Mouse (Mus musculus): ENCODE results near the gene Cers4.

Cers4 gene

DNA sequence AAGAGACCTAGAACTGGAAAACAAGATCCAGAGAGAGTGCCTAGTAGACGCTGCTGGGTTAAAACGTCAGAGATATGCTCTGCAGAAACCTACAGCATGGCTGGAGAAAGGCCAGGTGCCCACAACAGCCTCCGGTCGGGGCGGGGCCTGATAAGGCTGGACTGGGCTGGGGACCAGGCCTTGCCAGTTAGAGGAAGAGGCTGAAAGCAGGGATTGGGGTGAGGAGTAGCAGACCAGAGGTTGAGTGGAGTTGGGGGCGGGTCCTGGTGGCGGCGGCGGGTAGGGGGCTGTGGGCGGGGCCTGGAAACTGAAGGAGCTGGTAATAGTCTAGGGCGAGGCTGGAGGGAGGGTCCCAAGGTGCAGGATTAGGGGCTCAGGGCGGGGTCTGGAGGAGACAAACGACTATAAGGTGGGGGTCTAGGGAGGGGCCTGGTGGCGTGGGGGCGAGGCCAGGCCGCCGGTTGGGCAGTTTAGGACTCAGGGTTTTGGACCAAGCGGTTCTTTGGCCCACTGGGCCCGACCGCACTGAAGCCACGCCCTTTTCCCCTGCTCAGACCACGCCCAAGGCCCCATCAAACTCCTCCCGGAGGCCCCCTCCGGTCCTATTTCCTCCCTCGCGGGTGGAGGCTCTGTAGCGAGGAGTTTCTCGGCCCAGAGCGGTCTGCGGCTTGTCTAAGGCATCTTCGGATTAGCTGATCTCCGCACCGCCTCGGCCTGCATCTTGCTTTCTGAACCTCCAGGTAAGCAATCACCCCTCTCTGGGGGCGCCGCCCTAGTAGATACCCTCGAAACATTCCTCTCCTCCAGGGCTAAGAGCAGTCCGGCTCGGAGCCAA is at the start of gene Cers4:
Gene Cers4, plus strand, starts transcription at position 176 of the 835 bp plus-strand sequence.
- POLR2A ChIA-PET: interaction anchor here in 3 of 4 experiments (0.6 to 3.8 kb wide), 15 partner anchors 10 to 989 kb away, joined by 3 to 20 read pairs (median 3); partner anchors contain the start of genes Gm49320 (in 1 of the 3) and Map2k7 (in 1 of the 3)
- CTCF ChIA-PET: no interaction called here

- ChIA-PET POLR2A (no interaction called here), CTCF (no interaction called here)
Observed at GRCm38 (mm10) chr8:4458165-4458564, 34.7 kb upstream of the Cers4 start.

DNA sequence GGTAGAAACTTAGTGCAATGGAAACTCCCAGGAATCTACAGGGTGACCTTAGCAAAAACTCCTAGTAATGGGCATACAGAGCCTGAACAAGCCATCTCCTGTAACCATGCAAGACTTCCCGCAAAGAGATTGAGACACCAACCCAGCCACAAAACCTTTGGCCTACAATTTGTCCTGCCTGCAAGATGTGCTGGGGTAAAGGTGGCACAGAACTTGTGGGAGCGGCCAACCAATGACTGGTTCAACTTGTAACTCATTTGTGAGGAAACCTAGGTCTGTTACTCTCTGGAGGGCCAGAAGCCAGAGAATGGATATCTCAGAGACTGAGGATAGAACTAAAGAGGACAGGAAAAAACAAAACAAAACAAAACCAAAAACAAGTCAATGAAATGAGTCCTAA is 29.8 kb upstream of the Cers4 start:
- ChIA-PET POLR2A (no interaction called here), CTCF (no interaction called here)

GRCm38 (mm10) chr8:4474419-4475187 is 18.2 kb upstream of the Cers4 start:
- CTCF ChIA-PET: no interaction called here
- POLR2A ChIA-PET: no interaction called here

- CTCF ChIA-PET: interaction anchor here in 1 of 4 experiments (0.6 kb wide), 1 partner anchor 1001 kb away, joined by 3 read pairs; no protein-coding TSS in a partner anchor
- POLR2A ChIA-PET: interaction anchor here in 2 of 4 experiments (1.5 to 4.5 kb wide), 6 partner anchors 9 to 123 kb away, joined by 3 to 20 read pairs (median 4); partner anchors contain the start of gene Cers4 (in 2 of the 2)
Observed at GRCm38 (mm10) chr8:4481154-4481553, 11.7 kb upstream of the Cers4 start.

GRCm38 (mm10) chr8:4481586-4481985 is 11.2 kb upstream of the Cers4 start:
- CTCF ChIA-PET: no interaction called here
- POLR2A ChIA-PET: interaction anchor here in 3 of 4 experiments (0.6 to 4.5 kb wide), 7 partner anchors 9 to 313 kb away, joined by 3 to 20 read pairs (median 3); partner anchors contain the start of gene Cers4 (in 2 of the 3)

DNA sequence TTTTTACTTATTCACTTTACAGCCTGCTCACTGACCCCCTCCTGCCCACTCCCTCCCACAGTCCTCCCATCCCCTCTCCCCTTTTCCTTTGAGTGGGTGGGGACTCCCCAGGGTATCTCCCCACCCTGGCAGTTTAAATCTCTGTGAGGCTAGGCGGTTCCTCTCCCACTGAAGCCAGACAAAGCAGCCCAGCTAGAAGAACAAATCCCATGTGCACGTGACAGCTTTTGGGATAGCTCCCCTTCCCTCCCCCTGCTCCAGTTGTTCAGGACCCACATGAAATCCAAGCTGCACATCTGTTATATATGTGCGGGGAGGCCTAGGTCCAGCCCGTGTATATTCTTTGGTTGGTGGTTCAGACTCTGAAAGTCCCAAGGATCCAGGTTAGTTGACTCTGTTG is 10.3 kb upstream of the Cers4 start:
- POLR2A ChIA-PET: interaction anchor here in 3 of 4 experiments (0.6 to 4.5 kb wide), 7 partner anchors 10 to 314 kb away, joined by 3 to 20 read pairs (median 3); partner anchors contain the start of gene Cers4 (in 2 of the 3)

DNA sequence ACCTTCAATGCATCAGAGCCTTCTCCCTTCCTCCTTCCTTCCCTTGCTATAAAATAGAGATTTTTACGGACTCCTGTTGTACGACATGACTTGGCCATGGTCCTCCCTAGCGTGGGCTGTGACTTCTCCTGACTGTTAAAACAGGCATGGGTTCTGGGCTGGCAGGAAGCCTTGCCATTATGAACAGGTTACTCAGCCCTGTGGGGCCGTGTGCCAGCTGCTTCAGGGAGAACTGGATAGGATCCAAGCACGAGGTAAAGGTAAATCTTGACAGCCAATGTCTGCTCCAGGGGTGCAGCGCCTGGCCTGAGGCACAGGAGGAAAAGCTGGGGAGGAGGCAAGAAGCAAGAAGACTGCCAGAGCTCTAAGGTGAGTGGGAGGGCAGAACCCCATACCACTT is 9.5 kb upstream of the Cers4 start:
- POLR2A ChIA-PET: interaction anchor here in 1 of 4 experiments (0.6 to 4.5 kb wide), 2 partner anchors 9 to 24 kb away, joined by 3 to 20 read pairs; partner anchors contain the start of gene Cers4
- CTCF ChIA-PET: no interaction called here

More for the DNA sequence above, 10.3 kb upstream of the Cers4 start:
- CTCF ChIA-PET: no interaction called here

DNA sequence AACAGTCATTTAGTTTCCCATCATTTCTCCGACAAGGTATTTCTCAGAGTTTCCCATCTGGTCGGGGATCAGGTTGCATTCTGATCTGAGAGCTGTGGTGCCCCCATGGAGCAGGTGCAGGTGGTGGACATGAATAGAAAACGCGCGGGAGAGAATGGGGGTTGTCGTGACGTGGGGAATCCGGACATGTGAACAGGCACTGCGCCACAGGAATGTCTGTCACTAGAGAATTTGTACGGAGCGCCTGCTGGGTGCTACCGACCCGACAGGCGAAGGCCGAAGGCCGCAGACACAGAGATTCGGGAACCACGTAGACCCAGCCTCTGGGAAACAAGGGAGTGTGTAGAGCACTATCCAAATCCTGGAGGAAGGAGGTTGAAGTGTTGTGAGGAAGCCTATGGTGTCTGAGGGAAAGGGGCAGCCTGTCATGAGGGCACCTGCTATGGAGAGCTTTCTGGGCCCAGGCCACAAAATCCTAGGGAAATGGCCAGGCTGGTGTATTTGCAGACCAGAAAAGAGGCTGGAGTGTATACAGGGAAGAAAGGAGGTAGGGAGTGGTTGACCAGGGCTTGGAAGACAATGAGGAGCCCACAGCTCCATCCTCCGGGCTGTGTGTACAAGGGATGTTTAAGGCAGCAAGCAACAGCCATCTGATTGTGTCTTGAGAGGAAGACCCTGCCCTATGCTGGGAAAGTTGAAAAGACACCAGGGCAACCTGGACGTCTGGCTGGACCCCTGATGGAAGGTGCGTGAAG is 1.0 kb downstream of the Cers4 start:
- ChIA-PET POLR2A (interaction anchor here in 2 of 4 experiments (0.8 to 3.8 kb wide), 11 partner anchors 10 to 124 kb away, joined by 3 to 20 read pairs (median 3); partner anchors contain the start of gene Zfp958 (in 1 of the 2)), CTCF (interaction anchor here in 1 of 4 experiments (0.7 kb wide), 1 partner anchor 817 kb away, joined by 3 read pairs; no protein-coding TSS in a partner anchor)

- ChIA-PET CTCF (no interaction called here), POLR2A (interaction anchor here in 2 of 4 experiments (0.6 to 1.6 kb wide), 4 partner anchors 8 to 93 kb away, joined by 3 to 4 read pairs (median 3); no protein-coding TSS in a partner anchor)
Observed at GRCm38 (mm10) chr8:4495976-4496375, 3.1 kb downstream of the Cers4 start.

GRCm38 (mm10) chr8:4497610-4498009 is 4.8 kb downstream of the Cers4 start:
- POLR2A ChIA-PET: no interaction called here
- CTCF ChIA-PET: no interaction called here

DNA sequence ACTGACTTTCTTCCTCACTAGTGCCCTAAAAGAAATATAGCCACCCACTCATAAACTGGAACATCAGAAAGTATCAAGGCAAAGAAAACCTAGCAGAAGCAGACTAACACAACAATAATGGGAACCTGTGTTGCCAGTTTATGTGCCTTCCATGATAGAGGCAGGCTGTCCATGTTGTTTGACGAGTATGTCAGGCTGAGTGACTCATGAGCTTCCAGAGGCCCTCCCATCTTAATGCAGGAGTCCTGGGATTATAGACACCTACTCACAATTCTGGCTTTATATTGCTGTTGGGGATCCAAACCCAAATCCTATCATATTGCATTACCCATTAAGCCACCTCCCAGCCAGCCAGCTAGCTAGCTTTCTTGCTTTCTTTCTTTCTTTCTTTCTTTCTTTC is 12.5 kb downstream of the Cers4 start:
- ChIA-PET CTCF (no interaction called here), POLR2A (interaction anchor here in 2 of 4 experiments (1.0 to 1.5 kb wide), 2 partner anchors 12 kb away, joined by 3 read pairs; partner anchors contain the start of gene Cers4 (in 2 of the 2))

- POLR2A ChIA-PET: interaction anchor here in 2 of 4 experiments (0.7 to 1.5 kb wide), 4 partner anchors 10 to 106 kb away, joined by 3 to 5 read pairs (median 3); partner anchors contain the start of gene Zfp958 (in 1 of the 2)
- CTCF ChIA-PET: interaction anchor here in 1 of 4 experiments (0.5 kb wide), 1 partner anchor 185 kb away, joined by 5 read pairs; no protein-coding TSS in a partner anchor
Observed at GRCm38 (mm10) chr8:4507527-4507926, 14.7 kb downstream of the Cers4 start.

GRCm38 (mm10) chr8:4510824-4511223 is 18.0 kb downstream of the Cers4 start:
- CTCF ChIA-PET: interaction anchor here in 2 of 4 experiments (0.6 to 0.7 kb wide), 2 partner anchors 304 to 467 kb away, joined by 3 read pairs; no protein-coding TSS in a partner anchor
- POLR2A ChIA-PET: interaction anchor here in 1 of 4 experiments (0.9 kb wide), 1 partner anchor 16 kb away, joined by 4 read pairs; no protein-coding TSS in a partner anchor

GRCm38 (mm10) chr8:4511429-4512115 is 18.7 kb downstream of the Cers4 start:
- ChIA-PET CTCF (interaction anchor here in 2 of 4 experiments (0.6 to 1.0 kb wide), 4 partner anchors 244 to 467 kb away, joined by 3 read pairs; no protein-coding TSS in a partner anchor), POLR2A (interaction anchor here in 2 of 4 experiments (0.6 to 2.5 kb wide), 7 partner anchors 13 to 107 kb away, joined by 3 to 6 read pairs (median 3); partner anchors contain the start of genes Cers4 (in 2 of the 2) and Zfp958 (in 1 of the 2))

GRCm38 (mm10) chr8:4512116-4512495 is 19.3 kb downstream of the Cers4 start:
- ChIA-PET POLR2A (interaction anchor here in 2 of 4 experiments (0.6 to 2.5 kb wide), 7 partner anchors 13 to 283 kb away, joined by 3 to 6 read pairs (median 3); partner anchors contain the start of genes Cers4 (in 2 of the 2) and Zfp958 (in 1 of the 2)), CTCF (interaction anchor here in 2 of 4 experiments (0.5 to 1.0 kb wide), 3 partner anchors 108 to 372 kb away, joined by 3 to 7 read pairs (median 3); no protein-coding TSS in a partner anchor)

- CTCF ChIA-PET: interaction anchor here (0.5 to 2.7 kb wide), 19 partner anchors 9 to 376 kb away, joined by 3 to 16 read pairs (median 4); partner anchors contain the start of gene Evi5l (in 1 of the 4)
- POLR2A ChIA-PET: no interaction called here
Observed at GRCm38 (mm10) chr8:4516162-4516561, 23.3 kb downstream of the Cers4 start.

Measured in embryonic stem cell, embryonic (primary cell).